Mouse (Mus musculus) bone marrow, adult 2 months (tissue): ENCODE results near the gene Sorbs1. TPM values are rescaled to one million over a fixed set of nuclear protein-coding genes. Genes with fewer than 3 reads are reported as not detected.

Source experiments
- H3K27ac ChIP-seq: fragments of 200-500 bp; 2 replicates; pipeline ENCODE4 v1.5.1; 2012; ENCODE audit warnings: low read depth, mild to moderate bottlenecking, control low read depth, inconsistent platforms, low read length; ENCODE audit not compliant: control insufficient read depth, poor library complexity, insufficient read depth
- H3K4me1 ChIP-seq: fragments of 200-500 bp; 2 replicates; pipeline ENCODE4 v1.6.1; 2011; ENCODE audit warnings: low read length; ENCODE audit not compliant: control insufficient read depth, insufficient read depth
- H3K4me3 ChIP-seq: fragments of 200-500 bp; replicated peaks from 2 replicates; pipeline ENCODE3; 2011; ENCODE audit warnings: mild to moderate bottlenecking, low read depth, low read length, control low read depth; ENCODE audit not compliant: control insufficient read depth
- CTCF ChIP-seq: fragments of 200-500 bp; IDR thresholded peaks from 2 replicates; pipeline ENCODE4 v1.5.1; 2011; ENCODE audit warnings: low read length, control low read depth; ENCODE audit not compliant: control insufficient read depth, insufficient read depth
- POLR2A ChIP-seq: fragments of 200-500 bp; IDR thresholded peaks from 2 replicates; pipeline ENCODE4 v1.6.1; 2011; ENCODE audit warnings: low read depth, mild to moderate bottlenecking, control low read depth, low read length, borderline replicate concordance; ENCODE audit not compliant: control insufficient read depth
- WGBS: fragments of 180-500 bp; shearing (Covaris S2); methylation state at CpG from one replicate; pipeline ENCODE4 v1.1.7; 2018; 5-methylcytosine and 5-hydroxymethylcytosine counted together
- polyA plus RNA-seq: library from polyadenylated mRNA; stranded (reverse); fragments of >200 nt; gene quantifications from 2 replicates; pipeline ENCODE4 v1.2.4, GENCODE M21; 2011; ENCODE audit warnings: low replicate concordance; ENCODE audit not compliant: missing spikeins, insufficient read depth, insufficient read length

The Sorbs1 gene
- polyA plus RNA-seq, 1 experiment: 26.1 TPM

- Histone ChIP-seq H3K4me3 (peak within 1 kb of the TSS; percentile 80), H3K27ac (peak within 1 kb of the TSS; percentile 76), H3K4me1 (peaks cover 2% of the 10 kb centered on the region)
- TF ChIP-seq POLR2A (peak; percentile 49; the same call in 1 of the 2 replicates), CTCF (no peak)
- whole genome bisulfite sequencing: under 1% methylated on average over 54 of the region's 54 CpGs
These were observed 242.2 kb downstream of the Sorbs1 start, which contains the start of gene Pdlim1 for GRCm38 (mm10) chr19:40271308-40271892. Pdlim1 (minus strand) TSS chr19:40271842.

- TF ChIP-seq POLR2A (0 out of 2 replicates have a peak, but pooled peaks have one; percentile 31), CTCF (no peak)
- WGBS: 10% methylated on average over 63 of the region's 63 CpGs
- Histone ChIP-seq H3K4me1 (peaks cover 2% of the 10 kb centered on the region), H3K27ac (peak overlapping the region; percentile 76), H3K4me3 (peak overlapping the region; percentile 80)
These were observed 242.9 kb downstream of the Sorbs1 start for GRCm38 (mm10) chr19:40270351-40271307.

DNA sequence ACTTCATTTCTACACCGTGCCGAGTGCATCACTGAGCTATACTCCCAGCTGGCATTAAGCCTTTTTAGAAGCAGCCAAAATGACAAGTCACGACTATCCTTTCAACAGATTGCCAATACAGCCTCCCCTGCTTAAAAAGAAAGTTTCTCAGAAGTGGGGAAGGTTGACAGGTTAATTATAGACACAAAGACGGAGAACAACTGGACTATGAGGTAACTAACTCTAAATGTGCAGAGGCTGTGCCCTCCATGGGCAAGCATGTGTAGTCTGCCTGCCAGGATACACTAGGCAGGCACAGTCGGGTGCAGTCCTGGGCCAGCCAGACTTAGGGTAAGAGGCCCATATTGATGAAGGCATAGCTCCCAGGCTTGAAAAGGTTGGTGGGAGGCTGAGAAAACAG is 244.1 kb downstream of the Sorbs1 start:
- peaks cover 2% of the 10 kb centered on the region for H3K4me1 ChIP-seq
- 73% methylated on average over 5 of the region's 5 CpGs for WGBS
- H3K27ac ChIP-seq: no peak overlapping the region
- TF ChIP-seq CTCF (no peak), POLR2A (no peak)
- no peak overlapping the region for H3K4me3 ChIP-seq

DNA sequence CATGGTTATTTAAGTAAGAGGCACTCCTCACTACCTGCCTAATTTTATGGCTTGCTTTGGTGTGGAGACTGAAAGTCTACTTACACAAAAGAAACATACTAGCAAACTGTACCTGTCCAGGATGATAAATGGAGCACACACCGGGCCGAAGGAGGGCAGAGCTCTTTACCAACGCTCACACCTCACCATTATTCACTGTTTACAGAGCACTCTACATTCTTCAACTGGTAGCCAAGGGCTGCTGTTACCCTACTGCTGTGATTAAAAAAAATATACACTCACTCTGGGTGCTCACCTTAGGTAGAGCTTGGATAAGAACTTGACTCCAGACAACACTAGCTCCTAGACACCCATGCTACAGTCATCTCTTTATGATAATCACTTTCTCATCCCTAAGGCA is 245.1 kb downstream of the Sorbs1 start:
- H3K4me1 ChIP-seq: peaks cover 2% of the 10 kb centered on the region
- TF ChIP-seq CTCF: no peak
- TF ChIP-seq POLR2A: no peak
- no peak overlapping the region for H3K4me3 ChIP-seq
- 42% methylated on average over 3 of the region's 3 CpGs for whole genome bisulfite sequencing
- H3K27ac ChIP-seq: no peak overlapping the region

DNA sequence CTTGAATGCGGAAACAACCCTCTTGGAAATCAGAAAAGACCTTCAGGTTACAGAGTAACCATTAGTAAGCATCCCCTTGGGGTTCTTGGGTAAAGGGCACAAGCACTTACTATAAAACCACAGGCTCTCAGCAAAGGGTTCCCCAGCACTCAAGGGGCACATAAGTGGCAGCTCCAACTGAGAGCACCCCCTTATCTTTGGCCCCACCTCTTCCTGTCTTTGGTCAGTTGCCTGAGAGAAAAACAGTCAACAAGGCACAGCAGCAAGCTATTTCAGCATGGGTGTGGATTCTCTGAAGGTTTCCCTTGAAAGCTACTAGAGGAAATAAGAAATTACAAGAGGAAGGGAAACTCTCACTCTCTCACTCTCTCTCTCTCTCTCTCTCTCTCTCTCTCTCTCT is 246.2 kb downstream of the Sorbs1 start:
- 22% methylated on average over 1 of the region's 1 CpGs for WGBS
- peaks cover 2% of the 10 kb centered on the region for H3K4me1 ChIP-seq
- peak overlapping the region; percentile 51; the same call in 1 of the 2 replicates for H3K27ac ChIP-seq
- TF ChIP-seq CTCF: no peak
- TF ChIP-seq POLR2A: no peak
- no peak overlapping the region for H3K4me3 ChIP-seq

DNA sequence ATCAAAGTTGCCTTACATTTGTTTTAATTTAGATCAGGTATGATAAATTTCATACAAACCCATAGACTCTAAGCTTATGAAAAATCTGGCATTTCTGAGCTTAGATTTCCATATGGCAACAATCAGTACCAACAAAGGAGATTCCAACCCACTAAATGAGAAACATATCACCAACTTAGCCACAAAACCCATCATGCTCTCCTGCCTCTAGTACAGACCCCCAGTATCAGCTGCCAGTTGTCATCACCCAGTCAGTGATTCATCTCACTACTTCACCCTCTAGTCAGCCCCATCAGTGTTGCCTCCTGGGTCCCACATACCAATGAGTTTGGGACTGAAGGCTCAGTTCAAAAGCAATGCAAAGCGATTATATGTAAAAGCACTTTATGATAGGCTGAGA is 254.1 kb downstream of the Sorbs1 start:
- TF ChIP-seq CTCF (no peak), POLR2A (no peak)
- H3K4me3 ChIP-seq: no peak overlapping the region
- peaks cover 1% of the 10 kb centered on the region for H3K4me1 ChIP-seq
- 94% methylated on average over 1 of the region's 1 CpGs for WGBS
- H3K27ac ChIP-seq: no peak overlapping the region

GRCm38 (mm10) chr19:40257396-40257795 is 256.2 kb downstream of the Sorbs1 start:
- H3K27ac ChIP-seq: peak overlapping the region; percentile 6; the same call in 1 of the 2 replicates
- peaks cover 1% of the 10 kb centered on the region for H3K4me1 ChIP-seq
- 5% methylated on average over 4 of the region's 4 CpGs for WGBS
- no peak overlapping the region for H3K4me3 ChIP-seq
- no peak for TF ChIP-seq CTCF
- no peak for TF ChIP-seq POLR2A

DNA sequence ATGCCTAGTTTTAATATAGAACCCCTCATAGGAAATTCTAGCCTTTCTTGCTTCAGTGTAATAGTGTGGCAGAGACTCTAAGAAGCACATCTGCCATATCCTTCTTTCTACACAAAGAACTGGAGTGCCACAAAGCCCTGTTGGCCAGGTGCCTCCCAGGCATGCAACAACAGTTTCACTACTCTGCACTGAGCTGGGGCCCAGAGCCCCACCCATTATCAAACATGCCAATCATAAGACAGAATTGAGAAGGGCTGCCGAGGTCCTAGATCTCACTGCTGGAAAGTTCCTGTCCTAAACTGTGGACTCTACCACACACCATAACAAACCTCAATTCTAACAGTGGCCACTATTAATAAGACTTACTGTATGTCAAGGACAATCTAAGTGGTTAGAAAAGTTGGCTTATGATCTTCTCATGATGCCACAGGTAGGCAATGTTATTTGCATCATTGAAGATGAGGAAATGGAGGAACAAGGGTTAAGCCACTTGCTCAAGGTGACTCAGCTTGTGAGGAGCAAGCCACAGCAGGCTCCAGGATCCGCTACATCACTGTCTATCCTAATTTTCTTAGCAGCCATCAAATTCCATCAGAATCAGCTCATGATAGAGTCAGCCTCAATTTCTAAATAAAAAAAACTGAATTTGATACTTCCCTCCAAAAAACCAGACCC is 257.1 kb downstream of the Sorbs1 start:
- H3K4me1 ChIP-seq: peaks cover 1% of the 10 kb centered on the region
- WGBS: 40% methylated on average over 2 of the region's 2 CpGs
- no peak overlapping the region for H3K27ac ChIP-seq
- H3K4me3 ChIP-seq: no peak overlapping the region
- TF ChIP-seq CTCF: no peak
